Mouse (Mus musculus) left cerebral cortex, adult 8-10 months (tissue): Measurements from ENCODE around the gene Car7. TPM values are rescaled to one million over a fixed set of nuclear protein-coding genes. Genes with fewer than 3 reads are reported as not detected.

ENCODE experiments used
- DNase-seq, 2 experiments: peaks; one replicate each; pipeline ENCODE4 v3.0.0; 2022; ENCODE audit warnings: low spot score in 2 of 2
- total RNA-seq, 4 experiments: library from RNA; stranded (reverse); gene quantifications; 2 replicates each; pipeline ENCODE4 v1.2.4; 2022

Gene Car7
- total RNA-seq: 10 to 100 TPM; 22.8 to 28.3 (median 26.8) TPM

- DNase-seq: peak; percentile 85 to 95
Measured at GRCm38 (mm10) chr8:104533971-104534778, at the start of gene Car7, which contains the start of gene Nae1. TSS of gene Car7 (plus strand) at chr8:104534689. TSS of gene Nae1 (minus strand) at chr8:104534637.

GRCm38 (mm10) chr8:104509061-104510006 is 25.2 kb upstream of the Car7 start, which contains the start of gene Terb1:
TSS of gene Terb1 (minus strand) at chr8:104509910.
- peak; percentile 29 to 40 for DNase-seq

GRCm38 (mm10) chr8:104510134-104510533 is 24.4 kb upstream of the Car7 start:
- DNase-seq: no peak

- DNase-seq: no peak
Measured at GRCm38 (mm10) chr8:104517872-104518271, 16.6 kb upstream of the Car7 start.

GRCm38 (mm10) chr8:104529671-104530070 is 4.8 kb upstream of the Car7 start:
- DNase-seq: no peak

- no peak for DNase-seq
Measured at GRCm38 (mm10) chr8:104533551-104533950, 938 bp upstream of the Car7 start.

GRCm38 (mm10) chr8:104534779-104535141 is 271 bp downstream of the Car7 start:
- DNase-seq: no peak

- no peak for DNase-seq
Measured at GRCm38 (mm10) chr8:104535378-104535777, 889 bp downstream of the Car7 start.

- DNase-seq: no peak
Measured at GRCm38 (mm10) chr8:104536028-104536427, 1.5 kb downstream of the Car7 start.

- DNase-seq: peak in 1 of 2 experiments; percentile 36
Measured at GRCm38 (mm10) chr8:104538896-104539295, 4.4 kb downstream of the Car7 start.

- peak in 1 of 2 experiments; percentile 67 for DNase-seq
Measured at GRCm38 (mm10) chr8:104539566-104539965, 5.1 kb downstream of the Car7 start.

- no peak for DNase-seq
Measured at GRCm38 (mm10) chr8:104540238-104540637, 5.7 kb downstream of the Car7 start.

GRCm38 (mm10) chr8:104540710-104541514 is 6.4 kb downstream of the Car7 start:
- peak; percentile 43 to 45 for DNase-seq

GRCm38 (mm10) chr8:104541515-104541880 is 7.0 kb downstream of the Car7 start:
- no peak for DNase-seq

GRCm38 (mm10) chr8:104542160-104542559 is 7.7 kb downstream of the Car7 start:
- peak; percentile 54 to 90 for DNase-seq

GRCm38 (mm10) chr8:104543440-104544045 is 9.1 kb downstream of the Car7 start:
- no peak for DNase-seq

GRCm38 (mm10) chr8:104555191-104555590 is 20.7 kb downstream of the Car7 start:
- no peak for DNase-seq

GRCm38 (mm10) chr8:104557226-104557625 is 22.7 kb downstream of the Car7 start:
- no peak for DNase-seq

- DNase-seq: no peak
Measured at GRCm38 (mm10) chr8:104560731-104561130, 26.2 kb downstream of the Car7 start.

GRCm38 (mm10) chr8:104564633-104565456 is 30.4 kb downstream of the Car7 start:
- DNase-seq: peak; percentile 40 to 65
